In the genomic region with DNA sequence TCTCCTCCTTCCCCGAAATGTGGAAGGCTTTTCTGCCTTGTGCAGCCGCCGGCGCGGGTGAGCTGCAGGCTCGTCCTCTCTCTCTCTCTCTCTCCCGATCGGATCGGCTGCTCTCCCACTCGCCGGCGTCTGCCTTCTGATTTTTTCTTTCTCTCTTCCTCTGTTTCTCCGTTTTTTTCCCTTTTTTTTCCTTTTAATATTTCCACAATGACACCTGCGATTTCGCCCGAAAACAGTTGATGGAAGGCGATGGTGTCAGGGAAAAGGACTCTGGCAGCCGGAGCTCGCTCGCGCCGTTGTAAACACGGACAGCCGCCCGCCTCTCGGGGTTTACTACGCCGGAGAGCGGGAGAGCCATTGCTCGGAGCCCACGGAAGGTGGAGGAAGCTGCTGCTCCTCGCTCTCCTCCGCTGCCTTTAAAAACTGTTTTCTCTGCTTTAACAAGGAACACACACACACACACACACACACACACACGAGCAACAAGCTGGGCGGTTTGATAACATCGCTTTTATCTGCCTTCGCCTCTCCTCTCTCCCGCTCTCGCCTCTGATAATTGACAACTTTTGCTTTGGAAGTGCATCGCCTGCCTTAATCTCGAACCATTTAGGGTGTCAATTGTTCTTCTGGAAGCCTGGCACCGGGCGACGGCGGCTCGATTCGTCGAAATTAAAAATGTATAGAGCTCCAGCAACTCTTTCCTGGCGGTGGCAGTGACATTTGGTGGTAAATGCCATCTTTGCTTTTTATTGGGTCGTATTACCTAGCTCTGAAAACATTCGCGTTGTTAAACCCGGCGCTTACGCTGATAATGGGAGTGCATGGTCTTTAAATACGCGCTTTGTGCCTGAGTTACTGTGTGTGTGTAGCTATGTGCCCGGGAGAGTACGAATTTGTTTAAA, we compare ENCODE assay signal across 8 mouse cellular contexts. TPM values are rescaled to one million over a fixed set of nuclear protein-coding genes. Genes with fewer than 3 reads are reported as not detected.
DNase-seq lines count a peak whose midpoint lies in the region; ATAC-seq and TF ChIP-seq lines count a peak whose summit lies in the region.

No protein-coding gene starts in this region.

- peak overlapping the region; percentile 84 for H3K4me3 ChIP-seq in forebrain, embryonic 14.5 days (ENCODE audit: low read depth, low read length)
- peak overlapping the region; percentile 72 for H3K4me3 ChIP-seq in liver, adult 2 months (ENCODE audit: insufficient read depth, low read depth, low read length)

- peaks cover 36% of the 10 kb centered on the region for H3K4me1 ChIP-seq in forebrain, embryonic 14.5 days (ENCODE audit: control insufficient read depth, insufficient read depth, low read length)
- no peaks in the 10 kb centered on the region; the same call in 1 of the 2 replicates for H3K4me1 ChIP-seq in liver, adult 2 months (ENCODE audit: control insufficient read depth, insufficient read depth, low read length)

- no peak for TF ChIP-seq CTCF in liver, adult 2 months (IDR thresholded peaks at IDR 0.05; ENCODE audit: low read depth, low read length)

- H3K36me3 ChIP-seq in forebrain, embryonic 14.5 days (ENCODE audit: control insufficient read depth, insufficient read depth, low read length) = no peaks in the 10 kb centered on the region
- no peaks in the 10 kb centered on the region for H3K36me3 ChIP-seq in liver, adult 2 months (ENCODE audit: control insufficient read depth, insufficient read depth, low read length)

- ATAC-seq in cerebellum, adult (ENCODE audit: insufficient number of reproducible peaks, low FRiP score, low TSS enrichment) = no peak
- ATAC-seq in forebrain, embryonic 14.5 days = no peak

- no peaks in the 10 kb centered on the region for H3K27me3 ChIP-seq in forebrain, embryonic 14.5 days (replicated peaks; ENCODE audit: control insufficient read depth, insufficient read depth, low read length)
- no peaks in the 10 kb centered on the region for H3K27me3 ChIP-seq in liver, adult 2 months (ENCODE audit: control insufficient read depth, insufficient read depth, low read length)

- H3K79me2 ChIP-seq in liver, adult 2 months (ENCODE audit: control insufficient read depth, insufficient read depth, low read length) = peaks cover 20% of the 10 kb centered on the region; the same call in 1 of the 2 replicates

- peak overlapping the region; percentile 72 for H3K4me2 ChIP-seq in forebrain, embryonic 14.5 days (ENCODE audit: low read length)

- TF ChIP-seq POLR2A in liver, adult 2 months (IDR thresholded peaks at IDR 0.05; ENCODE audit: extremely low read depth, insufficient read depth, low read length) = no peak

- peak overlapping the region; percentile 91 for H3K9ac ChIP-seq in forebrain, embryonic 14.5 days (ENCODE audit: low read length)
- peak overlapping the region; percentile 97 for H3K9ac ChIP-seq in liver, adult 2 months (ENCODE audit: low read depth, low read length)

- DNase-seq in cerebellum, adult 9-11 months = peak; percentile 35
- peak; percentile 63 to 67 for DNase-seq in adrenal gland, postnatal 36 days
- peak; percentile 49 for DNase-seq in forebrain, embryonic 14.5 days (ENCODE audit: low spot score)
- peak; percentile 64 for DNase-seq in induced T-regulatory cell, adult 2 months (ENCODE audit: low read depth)
- peak; percentile 34 for DNase-seq in liver, adult 2 months (ENCODE audit: extremely low read depth, low read depth, low spot score)
- DNase-seq in naive thymus-derived CD4-positive, alpha-beta T cell, adult 2 months (ENCODE audit: low read depth) = peak; percentile 69
- peak; percentile 33 to 40 for DNase-seq in thymus, adult 18-20 months

- H3K9me3 ChIP-seq in forebrain, embryonic 14.5 days (replicated peaks; ENCODE audit: control insufficient read depth, low read length) = no peaks in the 10 kb centered on the region

- H3K27ac ChIP-seq in forebrain, embryonic 14.5 days (ENCODE audit: low read depth, low read length) = peak overlapping the region; percentile 96
- H3K27ac ChIP-seq in liver, adult 2 months (replicated peaks; ENCODE audit: insufficient read depth, low read depth, low read length) = peak overlapping the region; percentile 53; the same call in 1 of the 2 replicates

- under 1% methylated on average over 56 of the region's 59 CpGs for WGBS in forebrain, embryonic 14.5 days
- 2% methylated on average over 58 of the region's 59 CpGs for WGBS in liver, adult 2 months

RNA-seq across cellular contexts. Expression of a gene that starts 0.9 kb away (rescaled TPM):
- total RNA-seq in adrenal gland, postnatal 36 days (2021) = 10 to 100 TPM; 36.3 to 42.5 TPM
- polyA plus RNA-seq in forebrain, embryonic 14.5 days (2014; fragmentation: Nextera tagmentation; extraction: Ambion mirVana) = 14.6 and 18.9 TPM in 2 replicates
- total RNA-seq in liver, adult 2 months (2014; rRNA removed) = 5.0 and 6.6 TPM in 2 replicates
- polyA plus RNA-seq in liver, adult 2 months (2012; rRNA removed) = 3.2 and 4.2 TPM in 2 replicates
